Mouse (Mus musculus) heart, postnatal 0 days (tissue): ENCODE measurements around the gene Patl1.
"Not testable (repeated sequence)": the region's sequence is repeated elsewhere in the genome, so short reads cannot be mapped to it uniquely, and the experiment has no call there.

Experiments
- CTCF ChIP-seq: IDR thresholded peaks from 2 replicates; pipeline ENCODE4 v1.5.1; 2016; ENCODE audit warnings: antibody characterized with exemption, control low read depth, low read depth
- EP300 ChIP-seq: IDR thresholded peaks from 2 replicates; pipeline ENCODE4 v1.6.1; 2016; ENCODE audit warnings: antibody characterized with exemption, low read depth

DNA sequence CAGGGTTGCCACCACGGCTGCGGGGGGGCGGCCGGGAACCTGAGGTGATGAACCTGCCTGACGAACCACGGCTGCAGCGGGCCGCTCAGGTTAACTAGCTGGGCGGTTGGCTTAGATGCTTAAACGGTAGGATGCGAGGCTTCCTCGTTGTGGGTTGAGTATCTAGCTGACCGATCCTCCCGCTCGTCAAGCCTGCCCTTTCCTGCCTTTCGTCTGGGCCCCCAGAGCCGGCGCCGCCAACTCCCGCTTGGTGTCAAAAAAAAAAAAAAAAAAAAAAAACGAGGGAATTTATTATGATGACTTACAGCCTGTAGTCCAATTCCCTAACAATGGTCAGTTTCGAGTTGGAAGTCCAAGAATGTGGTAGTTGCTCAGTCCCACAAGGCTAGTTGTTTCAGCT lies 33.8 kb upstream of the Patl1 start:
- TF ChIP-seq CTCF, EP300: not testable (repeated sequence)
